Mouse (Mus musculus): ENCODE data around the gene Dpp4. TPM values are rescaled to one million over a fixed set of nuclear protein-coding genes. Genes with fewer than 3 reads are reported as not detected.

The Dpp4 gene
- total RNA-seq (2023) = 10 to 100 TPM; 27.0 to 30.2 TPM

DNA sequence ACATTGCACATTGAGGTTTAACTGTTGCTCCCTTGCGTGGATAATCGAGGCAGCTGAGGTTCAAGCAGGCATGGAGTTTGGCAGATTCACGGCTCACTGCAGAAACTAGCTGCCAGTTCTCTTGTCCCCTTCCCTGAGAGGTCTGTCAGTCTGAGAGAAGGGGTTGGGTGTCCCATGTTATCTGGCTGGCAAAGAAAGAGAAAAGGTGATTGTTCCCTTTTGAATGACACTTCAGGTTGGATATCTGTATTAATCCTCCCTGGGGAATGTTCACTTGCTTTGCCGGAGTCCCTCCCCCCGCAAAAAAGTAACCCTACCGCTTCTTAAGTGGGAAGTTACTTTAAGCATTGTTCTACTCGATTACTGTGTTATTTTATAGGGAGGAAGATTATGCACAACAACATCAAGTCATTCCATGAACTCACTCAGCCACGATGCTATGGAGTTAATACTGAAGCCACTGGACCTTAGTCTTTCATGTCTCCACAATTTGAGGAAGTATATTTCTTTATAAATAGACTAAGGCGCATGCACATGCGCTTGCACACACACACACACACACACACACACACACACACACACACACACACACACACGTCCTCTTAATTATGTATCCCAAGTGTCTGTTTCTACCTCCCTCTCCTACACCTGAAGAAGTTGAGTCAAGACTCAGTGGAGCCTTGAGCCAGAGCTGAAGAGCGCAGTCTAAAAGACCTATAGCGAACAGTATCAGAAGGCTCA, at the start of gene Dpp4:
Dpp4 (minus strand) TSS at position 151 of the 741 bp plus-strand sequence.

Other genes starting within 250 kb of the Dpp4 start
- gene Gcg, start 71.4 kb upstream of the Dpp4 start, total RNA-seq (2023) = not detected
- gene Fap, start 161.8 kb upstream of the Dpp4 start, total RNA-seq (2023) = 1 to 10 TPM; 3.7 to 3.8 TPM
- 10 to 100 TPM; 46.5 to 51.1 TPM for gene Ifih1, start 234.0 kb upstream of the Dpp4 start, total RNA-seq (2023)